Mouse (Mus musculus) ES-E14 (cell line): ENCODE measurements around the gene Abca4.

Experiments
- HCFC1 ChIP-seq: IDR thresholded peaks from 2 replicates; pipeline ENCODE4 v1.6.1; 2012; ENCODE audit warnings: low read length, inconsistent platforms, borderline replicate concordance; ENCODE audit not compliant: insufficient read depth
- MAFK ChIP-seq: IDR thresholded peaks from 2 replicates; pipeline ENCODE4 v1.6.1; 2014; ENCODE audit warnings: mild to moderate bottlenecking, low read depth, low read length, inconsistent platforms; ENCODE audit not compliant: insufficient read depth

DNA sequence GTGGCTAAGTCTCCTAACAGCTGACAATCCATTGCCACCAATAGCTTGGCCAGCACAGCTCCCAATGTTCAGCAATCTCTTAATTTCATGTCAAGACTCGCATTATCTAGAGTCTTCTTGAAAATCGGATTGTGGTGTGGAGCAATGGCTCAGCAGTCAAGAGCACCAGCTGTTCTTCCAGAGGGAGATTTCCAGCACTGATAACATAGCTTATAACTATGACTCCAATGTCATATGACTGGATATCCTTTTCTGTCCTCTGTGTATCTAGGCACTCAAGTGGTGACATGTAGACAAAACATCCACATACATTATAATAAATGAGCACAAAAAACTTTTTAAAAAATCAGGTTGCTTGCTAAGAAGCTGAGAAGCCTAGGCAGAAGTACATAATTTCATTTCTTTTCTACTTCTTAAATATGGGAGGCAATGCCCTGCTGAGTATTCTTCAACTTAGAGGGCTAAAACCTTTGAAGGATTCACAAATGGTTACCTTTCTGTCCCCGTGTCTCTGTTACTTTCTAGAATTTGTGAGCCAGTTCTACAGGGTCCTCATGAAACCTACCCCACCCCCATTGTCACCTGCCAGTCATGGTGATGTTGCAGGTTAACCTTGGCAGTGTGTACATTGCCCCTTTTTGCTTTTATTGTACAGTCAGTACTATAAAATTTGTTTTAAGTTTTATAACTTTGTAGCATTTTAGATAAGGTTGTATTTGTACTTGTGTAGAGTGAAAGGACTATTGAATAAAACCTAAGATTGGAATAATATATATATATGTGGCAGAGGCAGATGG is 177.2 kb downstream of the Abca4 start:
- TF ChIP-seq HCFC1 (no peak), MAFK (no peak)
